Mouse (Mus musculus) liver, embryonic 14.5 days (tissue): ENCODE results near the gene Jarid2.

Experiments
- CTCF ChIP-seq: IDR thresholded peaks from 2 replicates; pipeline ENCODE4 v1.5.1; 2016; ENCODE audit warnings: antibody characterized with exemption, low read depth, control low read depth
- EP300 ChIP-seq: IDR thresholded peaks from 2 replicates; pipeline ENCODE4 v1.6.1; 2016; ENCODE audit warnings: antibody characterized with exemption, low read depth

GRCm38 (mm10) chr13:44753206-44753605, 23.9 kb downstream of the Jarid2 start:
- TF ChIP-seq CTCF (no peak), EP300 (no peak)
